Mouse (Mus musculus) limb, embryonic 10.5 days (tissue): ENCODE data around the gene Hspb11. TPM values are rescaled to one million over a fixed set of nuclear protein-coding genes. Genes with fewer than 3 reads are reported as not detected.

Experiments used
- DNase-seq: peaks from one replicate; pipeline ENCODE4 v3.0.0-alpha.2; 2017; ENCODE audit warnings: low spot score
- H3K27ac ChIP-seq: fragments of 300-500 bp; sonication (generic); 2 replicates; pipeline ENCODE4 v1.5.1; 2016; ENCODE audit warnings: mild to moderate bottlenecking
- H3K27me3 ChIP-seq: fragments of 300-500 bp; sonication (generic); 2 replicates; pipeline ENCODE4 v1.6.1; 2016; ENCODE audit warnings: low read depth, mild to moderate bottlenecking; ENCODE audit not compliant: poor library complexity, severe bottlenecking
- H3K36me3 ChIP-seq: fragments of 300-500 bp; sonication (generic); 2 replicates; pipeline ENCODE4 v1.6.1; 2016; ENCODE audit warnings: mild to moderate bottlenecking, moderate library complexity
- H3K4me1 ChIP-seq: fragments of 300-500 bp; sonication (generic); 2 replicates; pipeline ENCODE4 v1.6.1; 2016
- H3K4me3 ChIP-seq: fragments of 300-500 bp; sonication (generic); 2 replicates; pipeline ENCODE4 v1.5.1; 2016; ENCODE audit warnings: mild to moderate bottlenecking, moderate library complexity
- H3K9me3 ChIP-seq: fragments of 300-500 bp; sonication (generic); replicated peaks from 2 replicates; pipeline ENCODE4 v1.6.1; 2016; ENCODE audit warnings: mild to moderate bottlenecking
- WGBS: fragments of 180-500 bp; shearing (Covaris S2); methylation state at CpG from one replicate; pipeline ENCODE4 v1.1.7; 2016; 5-methylcytosine and 5-hydroxymethylcytosine counted together
- polyA plus RNA-seq: library from polyadenylated mRNA; unstranded; fragments of >200 nt; fragmentation: Nextera tagmentation; extraction: Ambion mirVana; gene quantifications from 2 replicates; pipeline ENCODE4 v1.2.1, GENCODE M21; 2016

Hspb11 gene
- polyA plus RNA-seq, 1 experiment from 2014 or later, result 24.6 TPM

DNA sequence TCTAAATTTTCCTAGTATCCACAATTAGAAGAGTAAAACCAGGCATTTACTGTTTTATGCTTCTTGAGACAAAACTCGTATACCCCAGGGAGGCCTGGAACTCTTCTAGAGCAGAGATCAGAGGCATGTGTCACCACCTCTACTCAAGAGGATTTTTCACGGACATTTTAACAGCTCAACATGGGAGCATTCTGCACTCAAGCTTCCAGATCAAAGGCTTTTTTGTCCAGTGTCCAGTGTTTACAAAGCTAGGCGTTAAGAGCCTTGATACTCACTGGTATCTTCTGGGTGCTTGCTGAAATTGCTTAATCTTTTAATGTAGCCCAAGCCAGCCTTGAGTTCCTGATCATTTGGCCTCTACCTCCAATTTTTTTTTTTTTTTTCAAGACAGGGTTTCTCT lies 21.2 kb upstream of the Hspb11 start:
- peaks cover 66% of the 10 kb centered on the region for H3K36me3 ChIP-seq
- WGBS, result 50% methylated on average over 3 of the region's 3 CpGs

DNA sequence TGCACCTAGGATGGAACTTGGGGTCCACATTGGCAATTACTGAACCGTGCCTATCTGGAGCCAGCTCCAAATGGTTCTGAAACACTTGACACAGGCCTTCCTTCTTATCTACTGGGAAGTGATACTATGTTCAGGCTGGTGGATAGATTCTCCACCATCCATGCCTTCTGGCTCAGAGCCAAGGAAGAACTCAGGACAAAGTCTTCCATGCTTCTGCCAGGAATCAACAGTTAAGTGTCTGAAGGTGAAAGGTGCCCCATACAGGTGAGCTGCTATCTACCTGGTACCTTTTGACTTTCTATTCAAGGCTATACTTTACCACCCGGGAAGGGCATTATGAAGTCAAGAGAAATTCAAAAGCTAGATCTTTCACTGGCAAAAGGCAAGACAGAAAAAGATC lies 15.1 kb upstream of the Hspb11 start:
- Histone ChIP-seq H3K4me3 (no peak overlapping the region), H3K9me3 (no peaks in the 10 kb centered on the region), H3K27me3 (no peaks in the 10 kb centered on the region), H3K36me3 (peaks cover 99% of the 10 kb centered on the region), H3K27ac (no peak overlapping the region), H3K4me1 (no peaks in the 10 kb centered on the region)
- 93% methylated on average over 2 of the region's 2 CpGs for WGBS
- DNase-seq, result no peak

More for the DNA sequence above, 21.2 kb upstream of the Hspb11 start:
- H3K9me3 ChIP-seq, result no peaks in the 10 kb centered on the region
- no peaks in the 10 kb centered on the region for H3K27me3 ChIP-seq
- no peak overlapping the region for H3K27ac ChIP-seq
- H3K4me3 ChIP-seq, result no peak overlapping the region
- DNase-seq, result no peak
- no peaks in the 10 kb centered on the region for H3K4me1 ChIP-seq

DNA sequence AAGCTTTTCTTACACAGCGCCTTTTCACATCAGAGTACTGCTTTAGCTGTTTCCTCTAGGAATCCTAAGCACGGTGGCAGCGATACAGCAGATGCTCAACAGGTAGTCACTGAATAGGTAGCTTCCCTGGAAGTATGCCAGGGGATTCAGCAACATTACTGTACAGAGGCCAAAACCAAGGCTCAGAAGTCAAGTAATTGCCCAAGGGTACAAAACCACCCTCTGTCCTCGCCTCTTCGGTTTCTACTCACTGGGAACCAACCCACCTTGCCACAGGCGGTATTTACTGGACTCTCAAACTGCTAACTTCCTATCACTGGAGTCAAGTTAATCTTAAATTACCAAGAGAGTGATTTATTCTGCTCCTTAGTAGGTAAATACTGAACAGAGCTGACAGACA lies 13.2 kb upstream of the Hspb11 start:
- no peak overlapping the region for H3K27ac ChIP-seq
- H3K4me3 ChIP-seq, result no peak overlapping the region
- peaks cover 4% of the 10 kb centered on the region; the same call in 1 of the 2 replicates for H3K4me1 ChIP-seq
- H3K27me3 ChIP-seq, result no peaks in the 10 kb centered on the region
- no peak for DNase-seq
- no peaks in the 10 kb centered on the region for H3K9me3 ChIP-seq
- H3K36me3 ChIP-seq, result peaks cover 98% of the 10 kb centered on the region
- 95% methylated on average over 6 of the region's 6 CpGs for WGBS

DNA sequence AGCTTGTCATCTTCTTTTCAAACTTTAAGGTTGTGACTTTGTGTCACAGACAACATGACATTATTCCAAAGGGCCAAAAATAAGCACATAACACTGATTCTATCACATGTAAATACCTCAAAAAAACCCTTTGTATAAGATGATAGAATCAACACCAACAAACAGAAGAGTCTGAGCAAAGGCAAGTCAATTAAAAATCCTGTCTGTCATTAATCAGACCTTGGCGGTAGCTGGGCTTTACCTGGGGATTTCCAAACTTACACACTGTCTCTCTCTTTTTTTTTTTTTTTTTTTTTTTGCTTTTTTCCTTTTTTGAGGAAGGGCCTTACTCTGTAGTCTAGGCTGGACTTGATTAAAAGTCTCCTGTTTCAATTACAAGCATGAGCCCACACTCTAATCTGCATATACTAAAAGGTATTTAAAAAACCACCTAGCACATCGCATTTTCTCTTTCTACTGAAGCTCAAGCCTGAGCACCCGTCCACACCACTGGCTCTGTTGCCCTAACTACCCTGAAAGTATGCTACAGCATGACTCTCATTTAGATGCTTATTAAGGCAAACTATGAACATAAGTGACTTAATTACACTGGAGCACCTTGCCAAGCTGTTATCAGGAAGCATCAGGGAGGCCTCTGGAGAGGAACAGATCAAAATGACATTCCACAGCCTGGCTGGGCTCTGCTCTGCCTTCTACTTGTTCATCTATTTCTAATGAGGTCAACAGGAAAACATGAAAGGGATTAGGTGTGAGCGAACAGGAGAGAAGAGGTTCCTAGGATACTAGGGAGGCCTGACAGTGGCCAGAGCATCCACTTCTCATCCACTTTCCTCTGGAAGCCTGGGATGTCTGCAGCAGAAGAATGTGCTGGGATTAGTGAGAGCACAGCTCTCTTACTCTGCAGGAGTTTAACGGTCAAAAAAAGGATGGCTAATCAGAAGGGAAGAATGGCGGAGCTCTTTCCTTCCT lies 9.7 kb upstream of the Hspb11 start:
- H3K4me1 ChIP-seq, result peaks cover 15% of the 10 kb centered on the region; the same call in 1 of the 2 replicates
- DNase-seq, result no peak
- H3K27ac ChIP-seq, result no peak overlapping the region
- no peaks in the 10 kb centered on the region for H3K9me3 ChIP-seq
- H3K27me3 ChIP-seq, result no peaks in the 10 kb centered on the region
- WGBS, result 80% methylated on average over 6 of the region's 6 CpGs
- H3K4me3 ChIP-seq, result no peak overlapping the region
- peaks cover 82% of the 10 kb centered on the region for H3K36me3 ChIP-seq

DNA sequence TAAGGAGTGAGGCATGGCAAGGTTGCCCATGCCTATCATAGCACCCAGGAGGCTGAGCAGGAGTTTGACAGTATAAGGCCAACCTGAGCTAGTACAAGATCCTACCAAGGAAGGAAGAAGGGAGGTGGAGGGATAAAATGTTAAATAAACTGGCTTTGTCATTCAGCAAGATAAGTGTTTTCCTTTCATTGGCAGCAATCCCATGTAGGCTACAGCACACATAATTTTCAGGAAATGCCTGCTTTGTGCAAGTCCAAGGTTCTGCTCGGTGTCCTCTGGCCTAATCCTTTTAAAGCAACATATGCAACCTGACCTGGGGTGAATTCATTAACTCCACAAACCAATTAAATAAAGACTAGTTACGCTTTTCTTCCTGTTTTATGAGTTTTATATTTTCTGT lies 8.0 kb upstream of the Hspb11 start:
- no peak for DNase-seq
- Histone ChIP-seq H3K27ac (no peak overlapping the region), H3K9me3 (no peaks in the 10 kb centered on the region), H3K4me1 (peaks cover 26% of the 10 kb centered on the region), H3K4me3 (no peak overlapping the region), H3K36me3 (peaks cover 65% of the 10 kb centered on the region), H3K27me3 (no peaks in the 10 kb centered on the region)
- WGBS, result 69% methylated on average over 2 of the region's 2 CpGs

DNA sequence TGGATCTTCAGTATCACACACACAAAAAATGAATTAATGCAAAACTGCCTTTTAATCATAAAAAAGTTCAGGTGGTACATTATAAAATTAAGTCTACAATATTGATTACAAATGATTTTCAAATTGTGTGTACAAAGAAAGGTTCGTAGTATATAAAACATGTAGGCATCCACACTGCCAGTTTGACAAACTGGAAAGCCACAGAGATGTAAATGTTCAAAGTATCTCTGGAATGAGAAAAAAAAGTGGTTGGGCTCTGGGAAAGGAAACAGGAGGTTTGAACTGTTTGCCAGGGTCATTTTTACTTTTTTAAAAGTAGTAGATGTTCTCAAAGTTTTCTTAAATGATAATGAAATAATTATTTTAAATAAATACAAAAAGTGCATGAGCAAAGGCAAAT lies 7.4 kb upstream of the Hspb11 start:
- no peak for DNase-seq
- Histone ChIP-seq H3K9me3 (no peaks in the 10 kb centered on the region), H3K27ac (no peak overlapping the region), H3K4me3 (no peak overlapping the region), H3K36me3 (peaks cover 59% of the 10 kb centered on the region), H3K27me3 (no peaks in the 10 kb centered on the region), H3K4me1 (peaks cover 28% of the 10 kb centered on the region)
- 83% methylated on average over 1 of the region's 1 CpGs for WGBS

DNA sequence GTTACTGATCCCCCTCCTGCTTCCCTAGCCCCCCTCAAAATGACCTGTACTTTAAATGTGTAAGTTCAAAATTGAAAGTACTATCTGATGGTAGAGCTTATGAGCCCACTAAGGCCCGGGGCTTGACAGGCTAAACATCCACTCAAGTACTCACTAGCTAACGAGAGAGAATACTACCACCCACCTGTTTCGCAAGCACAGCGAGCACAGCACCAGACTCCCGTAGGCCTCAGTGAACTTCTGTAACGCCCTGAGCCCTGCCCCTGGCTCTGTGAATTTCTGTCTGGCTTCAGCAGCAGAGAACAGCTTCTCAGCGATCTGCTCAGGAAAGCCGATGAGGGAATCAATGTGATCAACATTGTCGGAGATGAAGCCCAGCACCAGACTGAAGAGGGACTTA lies 6.3 kb upstream of the Hspb11 start:
- 84% methylated on average over 9 of the region's 9 CpGs for WGBS
- no peak for DNase-seq
- H3K4me3 ChIP-seq, result no peak overlapping the region
- H3K27me3 ChIP-seq, result no peaks in the 10 kb centered on the region
- peaks cover 35% of the 10 kb centered on the region for H3K4me1 ChIP-seq
- H3K36me3 ChIP-seq, result peaks cover 48% of the 10 kb centered on the region
- H3K9me3 ChIP-seq, result no peaks in the 10 kb centered on the region
- no peak overlapping the region for H3K27ac ChIP-seq

DNA sequence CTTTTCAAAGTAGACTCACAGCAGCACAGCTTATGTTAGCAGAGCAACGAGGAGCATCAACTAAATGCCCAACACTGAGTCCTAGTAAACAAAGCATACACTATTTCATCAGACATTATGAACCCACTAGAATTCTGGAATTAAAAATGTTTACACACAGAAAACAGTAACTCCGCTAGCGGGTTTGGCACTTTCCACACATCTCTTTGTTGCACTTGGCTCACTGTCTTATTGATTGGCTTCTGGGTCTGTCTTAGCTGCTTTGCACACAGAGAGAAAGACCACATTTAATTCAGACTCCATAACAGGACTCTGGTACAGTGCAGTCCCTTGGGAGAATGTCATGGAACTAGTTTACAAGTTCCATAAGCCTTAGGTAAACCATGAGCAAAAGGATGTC lies 5.3 kb upstream of the Hspb11 start:
- H3K27ac ChIP-seq, result no peak overlapping the region
- H3K27me3 ChIP-seq, result no peaks in the 10 kb centered on the region
- no peak overlapping the region for H3K4me3 ChIP-seq
- no peak for DNase-seq
- H3K4me1 ChIP-seq, result peaks cover 43% of the 10 kb centered on the region
- H3K9me3 ChIP-seq, result no peaks in the 10 kb centered on the region
- 95% methylated on average over 3 of the region's 3 CpGs for WGBS
- H3K36me3 ChIP-seq, result peaks cover 38% of the 10 kb centered on the region

DNA sequence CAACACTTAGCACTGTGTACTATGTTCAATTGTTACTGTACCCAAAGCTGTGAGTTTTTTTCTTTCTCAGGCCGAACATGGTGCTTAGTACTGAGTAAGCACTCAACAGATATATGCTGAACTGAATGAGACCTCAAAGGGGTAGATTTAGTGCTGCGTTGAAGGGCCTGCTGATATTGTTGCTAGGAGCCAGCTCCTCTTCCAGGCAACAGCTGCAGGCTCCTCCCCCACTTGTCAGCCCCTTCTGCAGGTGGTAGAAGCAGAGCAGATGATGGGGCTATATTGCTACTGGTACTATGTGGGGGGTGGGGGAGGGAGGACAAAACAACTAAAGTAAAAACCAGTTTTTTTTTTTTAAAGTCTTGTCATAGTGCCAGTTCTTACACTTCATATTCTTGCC lies 3.9 kb upstream of the Hspb11 start:
- DNase-seq, result no peak
- no peaks in the 10 kb centered on the region for H3K9me3 ChIP-seq
- no peak overlapping the region for H3K4me3 ChIP-seq
- peaks cover 44% of the 10 kb centered on the region for H3K4me1 ChIP-seq
- 66% methylated on average over 2 of the region's 2 CpGs for WGBS
- H3K27me3 ChIP-seq, result no peaks in the 10 kb centered on the region
- no peak overlapping the region for H3K27ac ChIP-seq
- peaks cover 25% of the 10 kb centered on the region for H3K36me3 ChIP-seq

DNA sequence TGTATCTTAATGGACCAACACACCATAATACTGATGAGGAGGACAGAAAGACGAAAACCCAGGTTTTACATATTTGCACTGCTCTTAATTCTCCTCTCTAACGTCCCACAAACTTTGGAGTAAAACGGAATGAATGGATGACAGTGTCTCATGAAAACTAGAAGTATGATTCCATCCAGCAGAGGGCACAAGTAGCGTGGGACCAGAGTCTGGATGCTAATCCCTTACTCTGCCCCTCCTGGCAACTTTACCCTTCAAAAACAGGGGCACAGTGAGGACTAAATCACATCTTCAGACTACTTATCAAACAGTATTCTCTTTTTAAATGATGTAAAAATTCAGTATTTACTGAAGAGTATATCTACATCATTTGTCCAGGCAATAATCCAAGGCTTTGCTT lies 2.9 kb upstream of the Hspb11 start:
- peaks cover 15% of the 10 kb centered on the region for H3K36me3 ChIP-seq
- no peaks in the 10 kb centered on the region for H3K27me3 ChIP-seq
- H3K4me1 ChIP-seq, result peaks cover 46% of the 10 kb centered on the region
- DNase-seq, result peak; percentile 33
- 37% methylated on average over 4 of the region's 4 CpGs for WGBS
- H3K9me3 ChIP-seq, result no peaks in the 10 kb centered on the region
- no peak overlapping the region for H3K27ac ChIP-seq
- H3K4me3 ChIP-seq, result no peak overlapping the region

DNA sequence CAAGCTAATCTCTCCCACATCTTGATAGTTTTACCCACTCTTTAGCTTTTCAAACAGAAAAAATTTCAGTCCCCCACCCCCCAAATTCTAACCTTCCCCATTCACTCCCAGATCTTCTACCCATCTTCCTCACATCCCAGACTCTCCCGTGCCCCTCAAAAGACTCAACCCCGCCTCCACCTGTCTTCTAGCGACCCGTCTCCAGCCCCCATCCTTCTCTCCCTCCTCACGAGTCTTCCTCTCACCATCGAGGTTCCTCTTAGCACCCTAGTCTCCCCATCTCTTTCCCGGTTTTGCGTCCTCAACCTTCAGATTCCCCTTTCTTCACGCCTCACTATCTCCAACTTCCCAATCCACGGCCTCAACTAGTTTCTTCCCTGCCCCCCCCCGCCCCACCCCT lies 871 bp upstream of the Hspb11 start:
- Histone ChIP-seq H3K4me1 (peaks cover 39% of the 10 kb centered on the region), H3K36me3 (peaks cover 2% of the 10 kb centered on the region), H3K9me3 (no peaks in the 10 kb centered on the region), H3K4me3 (peak overlapping the region; percentile 66), H3K27me3 (no peaks in the 10 kb centered on the region), H3K27ac (peak overlapping the region; percentile 96)
- under 1% methylated on average over 11 of the region's 11 CpGs for WGBS
- no peak for DNase-seq

DNA sequence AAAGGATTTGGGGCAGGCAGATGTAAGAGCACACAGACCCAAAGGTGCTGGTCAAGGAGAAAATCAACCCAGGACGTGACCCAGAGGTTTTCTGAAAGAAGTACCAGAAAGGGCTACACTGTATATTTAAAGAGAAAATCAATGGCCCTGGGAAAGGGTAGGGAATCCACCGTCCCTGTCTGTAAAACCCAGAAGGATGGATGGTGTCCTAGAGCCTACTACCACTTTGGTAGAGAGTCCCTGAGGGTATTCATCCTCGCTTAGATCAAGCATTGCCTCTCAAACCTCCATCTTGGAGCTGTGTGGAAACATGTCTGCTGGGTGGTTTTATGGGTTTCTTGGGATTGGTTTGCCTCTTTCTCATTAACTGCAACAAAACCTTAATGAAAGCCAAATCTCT lies 1.0 kb downstream of the Hspb11 start:
- Histone ChIP-seq H3K27ac (peak overlapping the region; percentile 96), H3K4me1 (peaks cover 33% of the 10 kb centered on the region), H3K4me3 (peak overlapping the region; percentile 66), H3K9me3 (no peaks in the 10 kb centered on the region), H3K27me3 (no peaks in the 10 kb centered on the region), H3K36me3 (no peaks in the 10 kb centered on the region)
- no peak for DNase-seq
- 16% methylated on average over 3 of the region's 3 CpGs for WGBS

DNA sequence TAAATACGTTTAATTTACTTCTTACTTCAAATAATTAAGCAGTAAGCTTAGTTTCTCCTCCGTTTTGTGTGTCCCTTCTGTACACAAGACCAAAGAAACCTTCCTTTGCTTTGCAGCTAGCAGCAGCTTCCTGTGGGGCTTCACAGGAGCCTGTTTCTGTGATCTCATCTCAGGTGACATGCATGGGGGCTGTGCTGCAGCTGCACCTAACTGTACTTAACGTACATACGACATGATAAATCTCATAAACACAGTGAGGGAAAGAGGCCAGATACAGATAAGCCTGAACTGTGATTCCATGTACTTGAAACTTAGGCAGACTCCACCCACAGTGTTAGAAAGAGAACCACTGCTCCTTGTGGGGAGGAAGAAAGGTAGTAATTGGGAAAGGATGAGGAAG lies 6.6 kb downstream of the Hspb11 start:
- Histone ChIP-seq H3K4me1 (no peaks in the 10 kb centered on the region; the same call in 1 of the 2 replicates), H3K27me3 (no peaks in the 10 kb centered on the region), H3K9me3 (0 out of 2 replicates have a peak, but pooled peaks cover 2% of the 10 kb centered on the region), H3K36me3 (peaks cover 9% of the 10 kb centered on the region), H3K27ac (no peak overlapping the region), H3K4me3 (no peak overlapping the region)
- 73% methylated on average over 4 of the region's 4 CpGs for WGBS
- DNase-seq, result no peak
